Mouse (Mus musculus) MEL (cell line): Measurements from ENCODE around the gene Rrp8. TPM values are rescaled to one million over a fixed set of nuclear protein-coding genes. Genes with fewer than 3 reads are reported as not detected.

ENCODE experiments used
- DNase-seq: peaks from one replicate; pipeline ENCODE4 v3.0.0; 2011; ENCODE audit warnings: low read depth, low spot score
- H3K27ac ChIP-seq: 2 replicates; pipeline ENCODE4 v1.5.1; 2012; ENCODE audit warnings: low read depth, mild to moderate bottlenecking, control low read depth, low read length, moderate library complexity; ENCODE audit not compliant: control insufficient read depth
- H3K27me3 ChIP-seq, 2 experiments: fragments of 150-350 bp in 1 of 2; sonication (generic) in 1 of 2; 2 replicates each; pipeline ENCODE4 v1.6.1; 2012; ENCODE audit warnings: low read length in 2 of 2, mild to moderate bottlenecking in 2 of 2, improper control_type of control experiment in 1 of 2, moderate library complexity in 1 of 2; ENCODE audit not compliant: insufficient read depth in 2 of 2, control insufficient read depth in 1 of 2
- H3K36me3 ChIP-seq, 2 experiments: 2 replicates each; pipeline ENCODE4 v1.6.1; 2012 to 2014; ENCODE audit warnings: low read length in 2 of 2, improper control_type of control experiment in 1 of 2, inconsistent platforms in 1 of 2, mild to moderate bottlenecking in 1 of 2; ENCODE audit not compliant: insufficient read depth in 2 of 2, control insufficient read depth in 1 of 2
- H3K4me1 ChIP-seq, 2 experiments: fragments of 150-350 bp in 1 of 2; sonication (generic) in 1 of 2; 2 replicates each; pipeline ENCODE4 v1.6.1; 2012; ENCODE audit warnings: low read length in 2 of 2, improper control_type of control experiment in 1 of 2, mild to moderate bottlenecking in 1 of 2; ENCODE audit not compliant: insufficient read depth in 2 of 2, control insufficient read depth in 1 of 2
- H3K4me3 ChIP-seq, 2 experiments: fragments of 150-350 bp in 1 of 2; sonication (generic) in 1 of 2; 2 replicates each; pipeline ENCODE4 v1.5.1; 2012; ENCODE audit warnings: low read depth in 2 of 2, low read length in 2 of 2, mild to moderate bottlenecking in 2 of 2, moderate library complexity in 2 of 2, control low read depth in 1 of 2, improper control_type of control experiment in 1 of 2; ENCODE audit not compliant: control insufficient read depth in 1 of 2, insufficient read depth in 1 of 2
- H3K79me2 ChIP-seq: 2 replicates; pipeline ENCODE4 v1.6.1; 2012; ENCODE audit warnings: mild to moderate bottlenecking, low read length, moderate library complexity; ENCODE audit not compliant: control insufficient read depth, poor library complexity, insufficient read depth
- H3K9ac ChIP-seq: 2 replicates; pipeline ENCODE4 v1.6.1; 2012; ENCODE audit warnings: low read depth, mild to moderate bottlenecking, control low read depth, low read length, moderate library complexity; ENCODE audit not compliant: control insufficient read depth, poor library complexity, severe bottlenecking
- H3K9me3 ChIP-seq: fragments of 150-350 bp; sonication (generic); replicated peaks from 2 replicates; pipeline ENCODE4 v1.6.1; 2012; ENCODE audit warnings: mild to moderate bottlenecking, low read length, improper control_type of control experiment, moderate library complexity; ENCODE audit not compliant: insufficient read depth
- CHD1 ChIP-seq: IDR thresholded peaks from 2 replicates; pipeline ENCODE4 v1.6.1; 2012; ENCODE audit warnings: low read depth, mild to moderate bottlenecking, inconsistent platforms, low read length, improper control_type of control experiment
- CTCF ChIP-seq, 3 experiments: IDR thresholded peaks in 2 of 3; conservative IDR thresholded peaks in 1 of 3; 2 replicates each; pipeline ENCODE4 v1.5.1; 2011 to 2012; ENCODE audit warnings: low read length in 3 of 3, low read depth in 2 of 3, mild to moderate bottlenecking in 2 of 3, improper control_type of control experiment in 1 of 3, inconsistent platforms in 1 of 3, mixed read lengths in 1 of 3, moderate library complexity in 1 of 3; ENCODE audit not compliant: control insufficient read depth in 1 of 3, insufficient read depth in 1 of 3, poor library complexity in 1 of 3, severe bottlenecking in 1 of 3
- E2F4 ChIP-seq: IDR thresholded peaks from 2 replicates; pipeline ENCODE4 v1.6.1; 2011; ENCODE audit warnings: low read depth, low read length, improper control_type of control experiment, borderline replicate concordance
- GABPA ChIP-seq: IDR thresholded peaks from 2 replicates; pipeline ENCODE4 v1.6.1; 2012; ENCODE audit warnings: low read depth, mild to moderate bottlenecking, inconsistent platforms, low read length, improper control_type of control experiment, moderate library complexity
- HCFC1 ChIP-seq: IDR thresholded peaks from 2 replicates; pipeline ENCODE4 v1.6.1; 2012; ENCODE audit warnings: low read depth, mild to moderate bottlenecking, inconsistent platforms, low read length, improper control_type of control experiment, moderate library complexity
- JUND ChIP-seq: IDR thresholded peaks from 2 replicates; pipeline ENCODE4 v1.6.1; 2011; ENCODE audit warnings: low read depth, mild to moderate bottlenecking, improper control_type of control experiment, low read length
- KAT2A ChIP-seq: conservative IDR thresholded peaks from 2 replicates; pipeline ENCODE4 v1.6.1; 2012; ENCODE audit warnings: low read depth, low read length, improper control_type of control experiment, inconsistent platforms
- MAFK ChIP-seq: IDR thresholded peaks from 2 replicates; pipeline ENCODE4 v1.6.1; 2011; ENCODE audit warnings: low read depth, mild to moderate bottlenecking, low read length, improper control_type of control experiment, borderline replicate concordance
- MAZ ChIP-seq: IDR thresholded peaks from 2 replicates; pipeline ENCODE4 v1.6.1; 2012; ENCODE audit warnings: low read depth, mild to moderate bottlenecking, inconsistent platforms, low read length, improper control_type of control experiment
- MEF2A ChIP-seq: IDR thresholded peaks from 2 replicates; pipeline ENCODE4 v1.6.1; 2014; ENCODE audit warnings: low read depth, mild to moderate bottlenecking, inconsistent platforms, low read length, improper control_type of control experiment; ENCODE audit not compliant: poor library complexity, insufficient replicate concordance, severe bottlenecking; ENCODE audit errors: extremely low read depth
- MXI1 ChIP-seq: IDR thresholded peaks from 2 replicates; pipeline ENCODE4 v1.6.1; 2011; ENCODE audit warnings: mild to moderate bottlenecking, low read depth, low read length, improper control_type of control experiment
- MYC ChIP-seq: IDR thresholded peaks from 2 replicates; pipeline ENCODE4 v1.6.1; 2011; ENCODE audit warnings: low read depth, mild to moderate bottlenecking, low read length, improper control_type of control experiment, moderate library complexity
- NRF1 ChIP-seq: IDR thresholded peaks from 2 replicates; pipeline ENCODE4 v1.6.1; 2014; ENCODE audit warnings: low read depth, mild to moderate bottlenecking, inconsistent platforms, low read length, improper control_type of control experiment, moderate library complexity; ENCODE audit not compliant: poor library complexity, insufficient read depth, severe bottlenecking
- POLR2A ChIP-seq, 2 experiments: IDR thresholded peaks; 2 replicates each; pipeline ENCODE4 v1.6.1; 2011 to 2012; ENCODE audit warnings: low read length in 2 of 2, mild to moderate bottlenecking in 2 of 2, control low read depth in 1 of 2, improper control_type of control experiment in 1 of 2, low read depth in 1 of 2, moderate library complexity in 1 of 2; ENCODE audit not compliant: control insufficient read depth in 1 of 2, insufficient read depth in 1 of 2, poor library complexity in 1 of 2
- POLR2AphosphoS2 ChIP-seq: IDR thresholded peaks from 2 replicates; pipeline ENCODE4 v1.6.1; 2011; ENCODE audit warnings: low read length, improper control_type of control experiment
- RCOR1 ChIP-seq: IDR thresholded peaks from 2 replicates; pipeline ENCODE4 v1.6.1; 2012; ENCODE audit warnings: low read depth, mild to moderate bottlenecking, inconsistent platforms, low read length, improper control_type of control experiment
- SIN3A ChIP-seq: IDR thresholded peaks from 2 replicates; pipeline ENCODE4 v1.6.1; 2012; ENCODE audit warnings: low read length, improper control_type of control experiment, inconsistent platforms
- TBP ChIP-seq: IDR thresholded peaks from 2 replicates; pipeline ENCODE4 v1.8.0; 2011; ENCODE audit warnings: low read depth, low read length, improper control_type of control experiment
- polyA plus RNA-seq, 2 experiments: library from polyadenylated mRNA; stranded (reverse) in 1 of 2; unstranded in 1 of 2; fragments of >175 nt in 1 of 2; fragments of >200 nt in 1 of 2; gene quantifications; 2 replicates each; pipeline versions ENCODE4 v1.2.1 to v1.2.4; 2012; ENCODE audit warnings: low replicate concordance in 2 of 2, low read depth in 1 of 2; ENCODE audit not compliant: insufficient read length in 2 of 2, insufficient read depth in 1 of 2, missing spikeins in 1 of 2
- total RNA-seq: library from RNA; depleted of rRNA; stranded (reverse); fragments of 300-350 nt; gene quantifications from 2 replicates; pipeline ENCODE4 v1.2.3, GENCODE M21; 2012

Gene Rrp8
- total and polyA plus RNA-seq, 3 experiments, result 54.2 to 66.9 TPM; not detected in 1

DNA sequence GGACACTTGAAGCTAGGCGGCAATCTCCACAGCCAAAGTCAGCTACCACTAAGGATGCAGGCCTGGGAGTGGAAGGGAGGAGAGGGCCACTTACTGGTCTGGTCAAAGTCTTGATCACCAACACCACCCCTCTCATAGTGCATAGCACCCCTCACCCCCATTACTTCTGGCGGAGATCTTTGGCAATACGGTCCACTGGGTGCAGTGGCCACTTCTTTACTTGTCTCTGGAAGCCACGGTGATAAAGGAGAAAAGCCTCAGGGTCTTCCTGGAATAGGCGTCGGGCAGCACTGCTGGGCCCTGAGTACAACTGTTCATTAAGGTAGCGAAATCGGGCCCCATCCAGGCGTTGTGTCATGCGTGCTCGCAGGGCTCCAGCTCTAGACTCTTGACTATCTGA is 3.3 kb downstream of the Rrp8 start:
- peaks cover 9 to 11% of the 10 kb centered on the region in 2 experiments for H3K4me1 ChIP-seq
- peaks cover 36% of the 10 kb centered on the region for H3K79me2 ChIP-seq
- no peak for DNase-seq
- H3K9ac ChIP-seq, result no peak overlapping the region
- H3K4me3 ChIP-seq, result no peak overlapping the region
- H3K27me3 ChIP-seq, result no peaks in the 10 kb centered on the region
- H3K27ac ChIP-seq, result no peak overlapping the region
- H3K9me3 ChIP-seq, result no peaks in the 10 kb centered on the region
- no peak for TF ChIP-seq CHD1
- TF ChIP-seq JUND, result no peak
- no peak for TF ChIP-seq SIN3A
- TF ChIP-seq GABPA, result no peak
- no peak for TF ChIP-seq HCFC1
- TF ChIP-seq E2F4, result no peak
- no peak for TF ChIP-seq MEF2A
- no peak for TF ChIP-seq MAFK
- TF ChIP-seq MXI1, result no peak
- no peak for TF ChIP-seq MAZ
- no peak for TF ChIP-seq CTCF (IDR thresholded peaks at IDR 0.05 in 2 of 3, conservative IDR thresholded peaks at IDR 0.05 in 1 of 3; ENCODE audit: control insufficient read depth in 1 of 3, insufficient read depth in 1 of 3, low read depth in 2 of 3, low read length in 3 of 3, poor library complexity in 1 of 3, severe bottlenecking in 1 of 3)
- peaks cover 8 to 17% of the 10 kb centered on the region in 2 experiments for H3K36me3 ChIP-seq

DNA sequence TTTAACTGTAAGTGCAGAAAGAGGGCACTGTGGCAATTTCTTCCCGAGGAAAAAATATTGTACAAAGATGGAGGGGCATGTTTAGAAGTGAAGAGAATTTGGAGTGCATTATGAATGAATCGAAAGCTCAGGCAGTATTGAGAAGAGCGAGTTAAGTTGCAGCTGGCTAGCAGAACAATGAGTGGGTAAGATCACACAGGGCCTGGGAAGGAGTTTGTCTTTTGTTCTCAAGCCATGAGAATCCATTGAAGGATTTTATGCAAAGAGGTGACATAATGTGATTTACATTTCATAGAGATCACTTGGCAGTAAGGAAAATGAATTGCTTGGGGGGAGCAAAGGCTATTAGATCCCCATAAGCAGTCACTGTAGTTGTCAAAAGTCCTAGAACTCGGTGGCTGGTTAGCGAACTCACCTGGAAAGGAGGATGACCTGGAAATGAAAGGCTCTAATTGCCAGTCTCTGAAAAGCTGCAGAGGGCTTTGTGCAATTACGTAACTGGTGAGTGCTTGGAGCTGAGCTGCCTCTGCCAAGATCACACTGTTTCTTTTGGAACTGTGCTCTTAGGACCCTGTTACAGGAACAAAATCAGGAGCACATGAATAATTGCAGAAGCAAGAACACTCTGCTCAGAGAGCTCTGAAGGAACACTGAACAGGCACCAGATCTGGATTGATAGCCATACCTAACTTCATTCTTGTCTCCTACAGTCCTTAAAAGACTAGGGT is 8.3 kb downstream of the Rrp8 start:
- Histone ChIP-seq H3K4me3 (no peak overlapping the region), H3K27me3 (no peaks in the 10 kb centered on the region), H3K4me1 (peaks cover 0 to 6% of the 10 kb centered on the region in 2 experiments; a peak in 3 of 4 replicates), H3K79me2 (peaks cover 4% of the 10 kb centered on the region), H3K9ac (no peak overlapping the region), H3K27ac (no peak overlapping the region), H3K36me3 (peaks cover 8 to 11% of the 10 kb centered on the region in 2 experiments), H3K9me3 (no peaks in the 10 kb centered on the region)
- TF ChIP-seq KAT2A (no peak), NRF1 (no peak), POLR2A (IDR thresholded peaks at IDR 0.05; ENCODE audit: control insufficient read depth in 1 of 2, insufficient read depth in 1 of 2, low read depth in 1 of 2, low read length in 2 of 2, poor library complexity in 1 of 2) (no peak), RCOR1 (no peak), POLR2AphosphoS2 (no peak), MYC (no peak), TBP (no peak)
- no peak for DNase-seq
